Mouse (Mus musculus) stomach, embryonic 16.5 days (tissue): ENCODE results near the gene Cnot6l. TPM values are rescaled to one million over a fixed set of nuclear protein-coding genes. Genes with fewer than 3 reads are reported as not detected.

Experiments
- ATAC-seq: fragments of 200-750 bp; cut with Nextera tagmentation; 2 replicates; pipeline ENCODE4 v1.8.0; 2017; ENCODE audit warnings: moderate number of reproducible peaks, moderate TSS enrichment; ENCODE audit not compliant: insufficient read depth, low FRiP score
- H3K27ac ChIP-seq: fragments of 300-500 bp; sonication (generic); 2 replicates; pipeline ENCODE4 v1.5.1; 2014; ENCODE audit warnings: low read length
- H3K27me3 ChIP-seq: fragments of 300-500 bp; sonication (generic); 2 replicates; pipeline ENCODE4 v1.6.1; 2014; ENCODE audit warnings: low read length, control low read depth, mixed read lengths; ENCODE audit not compliant: control insufficient read depth, insufficient read depth
- H3K36me3 ChIP-seq: fragments of 300-500 bp; sonication (generic); 2 replicates; pipeline ENCODE4 v1.6.1; 2014; ENCODE audit warnings: low read length; ENCODE audit not compliant: control insufficient read depth, insufficient read depth
- H3K4me1 ChIP-seq: fragments of 300-500 bp; sonication (generic); 2 replicates; pipeline ENCODE4 v1.6.1; 2014; ENCODE audit warnings: low read length, control low read depth, mixed read lengths; ENCODE audit not compliant: control insufficient read depth, insufficient read depth
- H3K4me2 ChIP-seq: fragments of 300-500 bp; sonication (generic); 2 replicates; pipeline ENCODE4 v1.6.1; 2014; ENCODE audit warnings: low read depth, low read length, mixed read lengths
- H3K4me3 ChIP-seq: fragments of 300-500 bp; sonication (generic); replicated peaks from 2 replicates; pipeline ENCODE4 v1.5.1; 2014; ENCODE audit warnings: mild to moderate bottlenecking, low read length
- H3K9ac ChIP-seq: fragments of 300-500 bp; sonication (generic); 2 replicates; pipeline ENCODE4 v1.6.1; 2014; ENCODE audit warnings: low read length
- H3K9me3 ChIP-seq: fragments of 300-500 bp; sonication (generic); replicated peaks from 2 replicates; pipeline ENCODE4 v1.6.1; 2016; ENCODE audit warnings: low read length, control low read depth; ENCODE audit not compliant: control insufficient read depth
- WGBS: fragments of 180-500 bp; shearing (Covaris S2); extraction: QIAGEN DNeasy Blood & Tissue Kit; methylation state at CpG from one replicate; pipeline ENCODE4 v1.1.7; 2014; 5-methylcytosine and 5-hydroxymethylcytosine counted together
- polyA plus RNA-seq: library from polyadenylated mRNA; unstranded; fragments of >200 nt; fragmentation: Nextera tagmentation; extraction: Ambion mirVana; gene quantifications from 2 replicates; pipeline ENCODE4 v1.2.1, GENCODE M21; 2015

Gene Cnot6l
- polyA plus RNA-seq, 1 experiment from 2014 or later, result 16.1 TPM

DNA sequence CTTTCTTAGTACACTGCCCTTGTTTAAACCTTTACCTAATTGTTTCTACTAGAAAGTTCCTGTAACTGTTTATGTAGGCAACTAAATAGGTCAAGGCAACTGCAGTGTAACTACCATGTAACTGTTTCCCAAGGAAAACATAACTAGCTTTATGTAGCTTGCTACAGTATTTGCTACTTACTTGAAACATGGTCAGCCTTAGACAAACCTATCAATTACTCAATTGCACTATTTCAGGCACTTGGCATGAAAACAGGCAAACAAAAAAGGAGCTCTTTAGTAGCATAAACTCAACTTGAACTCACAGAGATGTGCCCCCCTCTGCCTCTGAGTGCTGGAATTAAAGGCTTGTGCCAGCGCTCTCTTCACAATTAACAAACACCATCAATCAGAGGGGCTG is 37.1 kb downstream of the Cnot6l start:
- H3K4me3 ChIP-seq, result no peak overlapping the region
- no peaks in the 10 kb centered on the region for H3K4me1 ChIP-seq
- H3K27ac ChIP-seq, result no peak overlapping the region
- no peak for ATAC-seq
- no peak overlapping the region for H3K4me2 ChIP-seq
- H3K9me3 ChIP-seq, result no peaks in the 10 kb centered on the region
- no peak overlapping the region for H3K9ac ChIP-seq
- WGBS, result 82% methylated on average over 1 of the region's 1 CpGs
- H3K36me3 ChIP-seq, result peaks cover 3% of the 10 kb centered on the region; the same call in 1 of the 2 replicates
- no peaks in the 10 kb centered on the region for H3K27me3 ChIP-seq

DNA sequence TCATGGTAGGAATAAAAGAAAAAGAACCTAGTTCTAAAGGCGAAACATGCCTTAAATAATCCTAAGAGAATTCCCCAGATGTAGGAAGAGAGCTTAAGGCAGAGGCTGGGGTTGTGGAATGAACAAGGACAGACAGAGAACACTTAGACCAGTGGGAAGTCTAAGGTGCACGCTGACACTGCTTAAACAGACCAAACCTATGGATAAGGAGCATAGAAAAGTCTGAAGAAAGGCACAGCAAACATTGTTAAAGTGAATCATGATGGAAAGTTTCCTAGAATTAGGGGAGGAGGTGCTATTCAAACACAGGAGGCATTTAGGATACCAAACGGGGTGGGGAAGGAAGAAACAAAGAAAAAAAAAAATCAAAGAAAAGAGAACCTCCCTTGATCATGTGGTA is 49.0 kb downstream of the Cnot6l start:
- Histone ChIP-seq H3K9ac (no peak overlapping the region), H3K9me3 (no peaks in the 10 kb centered on the region), H3K4me1 (no peaks in the 10 kb centered on the region), H3K27ac (no peak overlapping the region), H3K4me3 (no peak overlapping the region), H3K4me2 (no peak overlapping the region), H3K36me3 (no peaks in the 10 kb centered on the region), H3K27me3 (no peaks in the 10 kb centered on the region)
- WGBS, result 77% methylated on average over 3 of the region's 3 CpGs
- ATAC-seq, result no peak

DNA sequence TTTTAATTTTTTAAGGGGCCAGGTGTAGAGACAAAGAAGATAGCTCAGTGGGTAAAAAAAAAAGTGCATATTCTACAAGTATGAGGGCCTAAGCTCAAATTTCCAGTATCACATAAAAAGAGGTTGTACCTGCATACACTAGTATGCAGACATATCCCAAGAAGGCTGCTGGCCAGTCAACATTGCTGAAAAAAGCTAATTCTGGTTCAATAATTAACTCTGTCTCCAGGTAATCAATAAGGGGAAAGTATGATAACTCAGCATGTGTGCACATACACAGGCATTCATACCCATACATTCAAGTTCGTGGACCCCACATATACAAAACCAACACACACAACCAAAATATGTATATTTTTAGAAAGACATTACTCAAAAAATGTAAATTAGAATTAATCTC is 59.3 kb downstream of the Cnot6l start:
- no peak for ATAC-seq

DNA sequence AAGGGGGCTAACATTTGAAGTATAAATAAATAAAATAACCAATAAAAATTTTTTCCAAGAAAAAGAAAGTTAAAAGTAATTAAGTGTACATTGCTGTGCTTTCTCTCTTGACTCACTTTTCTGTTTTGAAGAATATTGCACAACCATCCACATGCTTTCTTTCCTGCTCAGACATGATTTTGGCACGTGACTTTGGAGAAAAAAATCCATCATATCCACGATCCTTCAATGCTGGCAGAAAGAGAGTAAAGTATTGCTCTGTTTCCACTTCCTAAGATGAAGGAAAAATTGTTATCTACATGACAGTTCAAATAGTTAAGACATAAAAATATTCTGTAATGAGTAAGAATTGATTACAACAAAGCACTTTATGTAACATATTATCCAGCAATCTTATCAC is 72.5 kb downstream of the Cnot6l start:
- WGBS, result 69% methylated on average over 2 of the region's 2 CpGs
- no peak overlapping the region for H3K4me2 ChIP-seq
- H3K4me3 ChIP-seq, result no peak overlapping the region
- no peak for ATAC-seq
- no peaks in the 10 kb centered on the region for H3K36me3 ChIP-seq
- H3K27ac ChIP-seq, result no peak overlapping the region
- no peaks in the 10 kb centered on the region for H3K9me3 ChIP-seq
- no peak overlapping the region for H3K9ac ChIP-seq
- no peaks in the 10 kb centered on the region for H3K4me1 ChIP-seq
- H3K27me3 ChIP-seq, result no peaks in the 10 kb centered on the region

More for the DNA sequence above, 59.3 kb downstream of the Cnot6l start:
- no peak overlapping the region for H3K4me3 ChIP-seq
- no peaks in the 10 kb centered on the region for H3K27me3 ChIP-seq
- no peak overlapping the region for H3K9ac ChIP-seq
- H3K9me3 ChIP-seq, result no peaks in the 10 kb centered on the region
- peaks cover 3% of the 10 kb centered on the region; the same call in 1 of the 2 replicates for H3K36me3 ChIP-seq
- 70% methylated on average over 1 of the region's 1 CpGs for WGBS
- no peak overlapping the region for H3K27ac ChIP-seq
- no peak overlapping the region for H3K4me2 ChIP-seq
- H3K4me1 ChIP-seq, result no peaks in the 10 kb centered on the region

DNA sequence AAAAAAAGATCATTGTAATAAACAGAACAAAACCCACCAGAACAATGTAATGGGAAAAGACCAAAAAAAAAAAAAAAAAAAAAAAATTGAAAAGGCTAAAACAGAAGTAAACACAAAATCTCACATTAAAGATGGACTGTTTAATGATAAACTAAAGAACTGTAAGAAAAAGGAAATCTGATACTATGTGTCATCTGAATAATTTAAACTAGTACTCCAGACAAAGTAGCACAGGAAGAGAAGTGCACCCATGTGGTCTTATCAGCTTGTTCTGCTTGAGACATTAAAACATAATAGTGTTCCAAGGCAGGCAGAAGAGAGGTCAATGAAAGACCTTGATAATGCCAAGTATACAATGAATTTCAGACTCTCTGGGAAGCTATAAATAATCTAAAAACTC is 78.6 kb downstream of the Cnot6l start:
- no peak for ATAC-seq
- Histone ChIP-seq H3K27me3 (no peaks in the 10 kb centered on the region), H3K4me3 (no peak overlapping the region), H3K9ac (no peak overlapping the region), H3K4me2 (no peak overlapping the region), H3K36me3 (0 out of 2 replicates have a peak, but pooled peaks cover 7% of the 10 kb centered on the region), H3K27ac (no peak overlapping the region), H3K9me3 (no peaks in the 10 kb centered on the region), H3K4me1 (no peaks in the 10 kb centered on the region)

DNA sequence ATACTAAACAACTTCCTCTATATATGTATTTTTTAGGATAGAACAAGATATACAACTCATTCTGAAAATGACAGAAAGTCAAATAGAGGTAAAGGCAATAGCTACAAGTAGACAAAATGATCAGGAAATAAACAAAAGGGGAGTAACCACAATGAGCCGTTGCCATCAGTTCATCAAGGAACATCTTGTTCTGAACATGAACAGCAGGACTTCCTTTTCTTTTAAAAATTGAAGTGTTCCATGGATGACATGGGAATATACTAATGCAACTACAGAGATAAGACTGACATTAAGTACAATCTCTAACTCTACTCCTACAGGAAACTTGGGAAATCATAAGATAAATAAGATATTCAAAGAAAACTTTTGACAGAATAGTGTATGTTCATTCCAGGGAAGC is 84.9 kb downstream of the Cnot6l start:
- ATAC-seq, result no peak
- Histone ChIP-seq H3K4me2 (no peak overlapping the region), H3K9ac (no peak overlapping the region), H3K27ac (no peak overlapping the region), H3K4me3 (no peak overlapping the region), H3K4me1 (no peaks in the 10 kb centered on the region), H3K36me3 (peaks cover 16% of the 10 kb centered on the region; the same call in 1 of the 2 replicates), H3K9me3 (no peaks in the 10 kb centered on the region), H3K27me3 (no peaks in the 10 kb centered on the region)
- 80% methylated on average over 1 of the region's 1 CpGs for WGBS

DNA sequence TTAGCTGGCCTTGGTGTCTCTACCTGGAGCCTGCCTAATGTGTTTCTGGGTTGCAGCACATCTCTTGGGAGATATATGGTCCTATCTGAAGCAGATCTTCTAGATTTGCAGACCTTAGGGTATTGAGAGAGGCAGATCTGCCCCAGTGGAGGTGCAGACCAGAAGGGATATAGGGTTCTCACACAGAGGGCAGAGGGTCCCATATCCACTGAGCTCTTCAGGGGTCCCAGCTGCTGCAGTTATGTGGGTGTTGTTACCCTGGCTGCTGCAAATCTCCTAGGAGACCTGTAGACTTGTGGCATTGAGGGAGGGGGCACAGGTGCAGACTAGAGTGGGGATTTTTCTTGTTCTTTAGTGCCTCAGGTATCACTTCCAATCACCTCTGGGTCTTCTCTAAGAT is 98.4 kb downstream of the Cnot6l start:
- Histone ChIP-seq H3K4me3 (no peak overlapping the region), H3K9ac (no peak overlapping the region), H3K4me1 (no peaks in the 10 kb centered on the region), H3K36me3 (no peaks in the 10 kb centered on the region), H3K9me3 (no peaks in the 10 kb centered on the region; the same call in 1 of the 2 replicates), H3K27me3 (no peaks in the 10 kb centered on the region), H3K27ac (no peak overlapping the region), H3K4me2 (no peak overlapping the region)
- ATAC-seq, result no peak

DNA sequence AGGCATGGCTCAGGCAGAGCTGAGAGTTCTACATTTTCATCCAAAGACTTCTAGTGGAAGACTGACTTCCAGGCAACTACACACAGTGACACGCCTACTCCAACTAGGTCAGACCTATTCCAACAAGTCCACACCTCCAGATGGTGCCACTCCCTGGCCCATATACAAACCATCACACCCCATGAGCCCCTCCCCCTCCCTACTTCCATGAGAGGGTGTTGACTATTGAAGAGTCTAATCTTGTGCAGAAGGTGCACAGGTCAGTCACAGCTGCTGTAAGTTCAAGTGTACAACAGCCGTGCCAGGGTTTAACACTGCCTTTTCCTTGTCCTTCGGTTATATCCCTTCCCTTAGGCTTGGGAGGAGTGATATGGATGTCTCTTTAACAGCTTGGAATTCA is 121.5 kb downstream of the Cnot6l start:
- ATAC-seq, result peak; percentile 50; the same call in 1 of the 2 replicates
- WGBS, result 60% methylated on average over 3 of the region's 3 CpGs

DNA sequence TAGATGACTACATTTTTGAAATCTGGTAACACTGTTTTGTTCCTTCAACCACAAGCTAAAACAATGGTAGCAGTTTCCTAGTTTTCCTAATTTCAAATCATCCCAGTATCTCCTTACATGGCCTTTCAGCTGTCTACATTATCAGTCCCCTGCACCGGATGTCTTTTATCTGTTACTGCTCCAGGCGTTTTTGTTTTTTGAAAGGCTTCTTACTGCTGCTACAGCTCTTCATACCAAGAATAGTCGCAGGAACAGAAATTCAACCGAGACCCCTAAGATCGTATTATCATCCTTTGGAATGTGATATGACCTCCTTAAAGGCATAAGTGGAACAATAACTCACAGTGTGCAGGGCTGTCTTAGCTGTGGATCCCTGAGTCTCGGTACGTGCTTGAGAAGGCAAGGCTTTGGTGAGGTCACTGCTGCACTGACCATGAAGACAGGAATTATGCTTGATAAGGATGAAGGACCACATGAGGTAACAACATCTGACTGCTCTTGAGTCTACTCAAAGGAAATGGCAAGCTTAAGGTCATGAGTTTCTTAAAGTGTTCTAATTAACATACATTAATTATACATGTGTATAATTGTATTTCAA is 122.4 kb downstream of the Cnot6l start:
- Histone ChIP-seq H3K9me3 (no peaks in the 10 kb centered on the region), H3K9ac (no peak overlapping the region), H3K4me2 (no peak overlapping the region), H3K4me1 (no peaks in the 10 kb centered on the region; the same call in 1 of the 2 replicates), H3K27me3 (no peaks in the 10 kb centered on the region), H3K27ac (no peak overlapping the region), H3K36me3 (no peaks in the 10 kb centered on the region), H3K4me3 (no peak overlapping the region)
- no peak for ATAC-seq
- 65% methylated on average over 7 of the region's 7 CpGs for WGBS

More for the DNA sequence above, 121.5 kb downstream of the Cnot6l start:
- H3K4me2 ChIP-seq, result no peak overlapping the region
- no peaks in the 10 kb centered on the region for H3K9me3 ChIP-seq
- H3K27me3 ChIP-seq, result no peaks in the 10 kb centered on the region
- H3K9ac ChIP-seq, result no peak overlapping the region
- H3K4me1 ChIP-seq, result no peaks in the 10 kb centered on the region; the same call in 1 of the 2 replicates
- H3K4me3 ChIP-seq, result no peak overlapping the region
- H3K27ac ChIP-seq, result no peak overlapping the region
- no peaks in the 10 kb centered on the region for H3K36me3 ChIP-seq
